Mouse (Mus musculus): ENCODE measurements at regions not wholly inside any gene's neighbourhood (a gene's known extent, or its start where the extent isn't known, plus 50 kb on each side); places are given as distances from the start of the nearest gene placed in this dataset.

- no peaks in the 10 kb centered on the region for H3K9me3 ChIP-seq (ENCODE audit: control insufficient read depth, insufficient read depth, low read depth, low read length)
- peaks cover 0 to 3% of the 10 kb centered on the region in 2 experiments; a peak in 1 of 4 replicates for H3K4me1 ChIP-seq (ENCODE audit: control insufficient read depth in 2 of 2, insufficient read depth in 2 of 2, low read length in 2 of 2, poor library complexity in 1 of 2)
- no peaks in the 10 kb centered on the region for H3K36me3 ChIP-seq (ENCODE audit: control insufficient read depth, insufficient read depth, low read length, poor library complexity, severe bottlenecking)
- no peak for DNase-seq (ENCODE audit: low read depth, low spot score)
- H3K9ac ChIP-seq (ENCODE audit: insufficient read depth, low read depth, low read length, poor library complexity, severe bottlenecking): no peak overlapping the region
- TF ChIP-seq ZC3H11A (IDR thresholded peaks at IDR 0.05; ENCODE audit: borderline replicate concordance, low read depth, low read length): no peak
- no peak for TF ChIP-seq HCFC1 (IDR thresholded peaks at IDR 0.05; ENCODE audit: borderline replicate concordance, insufficient read depth, low read length)
- TF ChIP-seq ZNF384 (IDR thresholded peaks at IDR 0.05; ENCODE audit: low read depth, low read length): no peak
- no peak for TF ChIP-seq CHD2 (IDR thresholded peaks at IDR 0.05; ENCODE audit: low read depth, low read length)
- no peak for TF ChIP-seq MAFK (IDR thresholded peaks at IDR 0.05; ENCODE audit: insufficient read depth, low read depth, low read length)
- in situ Hi-C loops (cut with MboI; ENCODE audit: low sequenced_read_pairs in 2 of 2, unreplicated experiment in 2 of 2): no loop called here
- H3K4me3 ChIP-seq (ENCODE audit: insufficient read depth in 1 of 2, low read depth in 1 of 2, low read length in 2 of 2, poor library complexity in 1 of 2, severe bottlenecking in 1 of 2): no peak overlapping the region
- no peak overlapping the region for H3K27ac ChIP-seq (ENCODE audit: insufficient read depth, low read depth, low read length, poor library complexity, severe bottlenecking)
Measured at GRCm38 (mm10) chr12:39919909-39920308, 117.9 kb downstream of the Arl4a start.

DNA sequence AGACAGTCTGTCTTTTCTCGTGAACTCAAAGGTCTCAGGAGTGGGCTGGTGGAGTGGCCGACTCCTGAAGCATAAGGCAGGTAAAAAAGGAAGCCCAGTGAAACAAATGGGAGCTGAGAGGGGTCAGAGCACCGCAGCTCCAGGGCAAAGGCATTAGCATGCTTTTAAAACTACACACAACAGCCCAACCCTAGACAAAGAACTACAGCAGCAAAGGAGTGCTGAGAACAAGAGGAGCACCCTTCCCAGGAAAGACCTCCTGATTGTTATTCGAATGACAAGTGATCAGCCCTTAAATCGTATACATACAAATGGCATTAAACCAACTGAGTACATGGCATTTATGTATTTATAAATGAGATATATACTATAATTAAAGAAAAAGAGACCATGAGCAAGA, 149.3 kb downstream of the Arl4a start:
- 0 out of 4 replicates have a peak overlapping the region, but pooled peaks of 1 of the 2 experiments have one; percentile 9 for H3K4me3 ChIP-seq (ENCODE audit: insufficient read depth in 1 of 2, low read depth in 1 of 2, low read length in 2 of 2, poor library complexity in 1 of 2, severe bottlenecking in 1 of 2)
- peak; percentile 58 for DNase-seq (ENCODE audit: low read depth, low spot score)
- peak overlapping the region; percentile 74; the same call in 1 of the 2 replicates for H3K27ac ChIP-seq (ENCODE audit: insufficient read depth, low read depth, low read length, poor library complexity, severe bottlenecking)
- TF ChIP-seq ZNF384 (IDR thresholded peaks at IDR 0.05; ENCODE audit: low read depth, low read length) (no peak), CHD2 (IDR thresholded peaks at IDR 0.05; ENCODE audit: low read depth, low read length) (0 out of 2 replicates have a peak, but pooled peaks have one; percentile 48), MAFK (IDR thresholded peaks at IDR 0.05; ENCODE audit: insufficient read depth, low read depth, low read length) (no peak), ZC3H11A (IDR thresholded peaks at IDR 0.05; ENCODE audit: borderline replicate concordance, low read depth, low read length) (no peak), HCFC1 (IDR thresholded peaks at IDR 0.05; ENCODE audit: borderline replicate concordance, insufficient read depth, low read length) (no peak)
- H3K4me1 ChIP-seq (ENCODE audit: control insufficient read depth in 2 of 2, insufficient read depth in 2 of 2, low read length in 2 of 2, poor library complexity in 1 of 2): peaks cover 8 to 11% of the 10 kb centered on the region in 2 experiments
- no peaks in the 10 kb centered on the region for H3K9me3 ChIP-seq (ENCODE audit: control insufficient read depth, insufficient read depth, low read depth, low read length)
- in situ Hi-C loops (cut with MboI; ENCODE audit: low sequenced_read_pairs in 2 of 2, unreplicated experiment in 2 of 2): no loop called here
- H3K36me3 ChIP-seq (ENCODE audit: control insufficient read depth, insufficient read depth, low read length, poor library complexity, severe bottlenecking): no peaks in the 10 kb centered on the region
- H3K9ac ChIP-seq (ENCODE audit: insufficient read depth, low read depth, low read length, poor library complexity, severe bottlenecking): no peak overlapping the region

DNA sequence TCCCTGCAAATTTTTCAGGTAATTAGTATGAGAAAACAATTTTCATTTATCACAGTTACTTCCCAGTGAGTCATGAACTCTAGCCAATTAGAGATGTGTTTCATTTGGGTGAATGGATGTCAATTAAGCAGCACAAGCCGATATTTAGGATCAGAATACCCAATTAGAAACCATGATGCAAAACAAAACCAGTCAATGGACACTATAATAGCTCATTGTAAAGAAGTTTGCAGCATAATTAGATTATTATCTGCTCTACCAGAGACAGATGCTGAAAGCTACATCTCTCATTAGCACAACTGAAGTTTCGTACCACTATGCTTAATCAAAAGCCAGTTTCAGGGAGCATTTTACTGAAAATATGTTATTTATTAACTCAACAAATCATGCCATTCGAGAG, 152.5 kb downstream of the Arl4a start:
- no peak for TF ChIP-seq MAFK (IDR thresholded peaks at IDR 0.05; ENCODE audit: insufficient read depth, low read depth, low read length)
- no peak for TF ChIP-seq CHD2 (IDR thresholded peaks at IDR 0.05; ENCODE audit: low read depth, low read length)
- TF ChIP-seq ZNF384 (IDR thresholded peaks at IDR 0.05; ENCODE audit: low read depth, low read length): no peak
- TF ChIP-seq ZC3H11A (IDR thresholded peaks at IDR 0.05; ENCODE audit: borderline replicate concordance, low read depth, low read length): no peak
- no peak for TF ChIP-seq HCFC1 (IDR thresholded peaks at IDR 0.05; ENCODE audit: borderline replicate concordance, insufficient read depth, low read length)
- in situ Hi-C loops (cut with MboI; ENCODE audit: low sequenced_read_pairs in 2 of 2, unreplicated experiment in 2 of 2): no loop called here
- no peak overlapping the region for H3K27ac ChIP-seq (ENCODE audit: insufficient read depth, low read depth, low read length, poor library complexity, severe bottlenecking)
- H3K36me3 ChIP-seq (ENCODE audit: control insufficient read depth, insufficient read depth, low read length, poor library complexity, severe bottlenecking): no peaks in the 10 kb centered on the region
- no peak overlapping the region for H3K9ac ChIP-seq (ENCODE audit: insufficient read depth, low read depth, low read length, poor library complexity, severe bottlenecking)
- no peak overlapping the region for H3K4me3 ChIP-seq (ENCODE audit: insufficient read depth in 1 of 2, low read depth in 1 of 2, low read length in 2 of 2, poor library complexity in 1 of 2, severe bottlenecking in 1 of 2)
- no peak for DNase-seq (ENCODE audit: low read depth, low spot score)
- H3K4me1 ChIP-seq (ENCODE audit: control insufficient read depth in 2 of 2, insufficient read depth in 2 of 2, low read length in 2 of 2, poor library complexity in 1 of 2): peaks cover 8 to 11% of the 10 kb centered on the region in 2 experiments
- no peaks in the 10 kb centered on the region for H3K9me3 ChIP-seq (ENCODE audit: control insufficient read depth, insufficient read depth, low read depth, low read length)

DNA sequence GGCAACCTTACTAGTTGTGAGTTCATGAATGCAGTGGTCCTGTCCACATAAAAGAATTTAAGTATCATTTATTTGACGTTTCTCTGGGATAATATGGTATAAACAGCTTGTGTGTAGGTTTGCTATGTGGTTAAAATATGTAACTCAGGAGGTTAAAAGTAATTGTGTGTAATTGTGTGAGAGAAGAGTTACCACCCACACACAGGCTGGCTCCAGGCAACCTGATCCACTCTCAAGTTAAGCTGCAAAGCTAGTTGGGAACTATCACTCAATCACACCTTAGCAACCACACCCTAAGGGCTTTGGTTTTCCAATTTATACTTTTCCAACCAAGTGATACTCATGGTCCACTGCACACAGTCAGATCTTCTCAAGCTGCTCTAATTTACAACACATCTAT, 157.5 kb downstream of the Arl4a start:
- no peaks in the 10 kb centered on the region for H3K36me3 ChIP-seq (ENCODE audit: control insufficient read depth, insufficient read depth, low read length, poor library complexity, severe bottlenecking)
- H3K4me3 ChIP-seq (ENCODE audit: insufficient read depth in 1 of 2, low read depth in 1 of 2, low read length in 2 of 2, poor library complexity in 1 of 2, severe bottlenecking in 1 of 2): no peak overlapping the region
- TF ChIP-seq HCFC1 (IDR thresholded peaks at IDR 0.05; ENCODE audit: borderline replicate concordance, insufficient read depth, low read length) (no peak), MAFK (IDR thresholded peaks at IDR 0.05; ENCODE audit: insufficient read depth, low read depth, low read length) (no peak), ZNF384 (IDR thresholded peaks at IDR 0.05; ENCODE audit: low read depth, low read length) (no peak), CHD2 (IDR thresholded peaks at IDR 0.05; ENCODE audit: low read depth, low read length) (no peak)
- no peak overlapping the region for H3K27ac ChIP-seq (ENCODE audit: insufficient read depth, low read depth, low read length, poor library complexity, severe bottlenecking)
- peaks cover 0 to 7% of the 10 kb centered on the region in 2 experiments; a peak in 2 of 4 replicates for H3K4me1 ChIP-seq (ENCODE audit: control insufficient read depth in 2 of 2, insufficient read depth in 2 of 2, low read length in 2 of 2, poor library complexity in 1 of 2)
- DNase-seq (ENCODE audit: low read depth, low spot score): no peak
- H3K9me3 ChIP-seq (ENCODE audit: control insufficient read depth, insufficient read depth, low read depth, low read length): no peaks in the 10 kb centered on the region
- in situ Hi-C loops (cut with MboI; ENCODE audit: low sequenced_read_pairs in 2 of 2, unreplicated experiment in 2 of 2): no loop called here
- H3K9ac ChIP-seq (ENCODE audit: insufficient read depth, low read depth, low read length, poor library complexity, severe bottlenecking): no peak overlapping the region

- no peak for DNase-seq (ENCODE audit: low read depth, low spot score)
- Histone ChIP-seq H3K9me3 (ENCODE audit: control insufficient read depth, insufficient read depth, low read depth, low read length) (no peaks in the 10 kb centered on the region), H3K36me3 (ENCODE audit: control insufficient read depth, insufficient read depth, low read length, poor library complexity, severe bottlenecking) (no peaks in the 10 kb centered on the region), H3K9ac (ENCODE audit: insufficient read depth, low read depth, low read length, poor library complexity, severe bottlenecking) (no peak overlapping the region), H3K4me1 (ENCODE audit: control insufficient read depth in 2 of 2, insufficient read depth in 2 of 2, low read length in 2 of 2, poor library complexity in 1 of 2) (no peaks in the 10 kb centered on the region), H3K27ac (ENCODE audit: insufficient read depth, low read depth, low read length, poor library complexity, severe bottlenecking) (no peak overlapping the region), H3K4me3 (ENCODE audit: insufficient read depth in 1 of 2, low read depth in 1 of 2, low read length in 2 of 2, poor library complexity in 1 of 2, severe bottlenecking in 1 of 2) (no peak overlapping the region)
- in situ Hi-C loops (cut with MboI; ENCODE audit: low sequenced_read_pairs in 2 of 2, unreplicated experiment in 2 of 2): no loop called here
- TF ChIP-seq CHD2 (IDR thresholded peaks at IDR 0.05; ENCODE audit: low read depth, low read length) (no peak), MAFK (IDR thresholded peaks at IDR 0.05; ENCODE audit: insufficient read depth, low read depth, low read length) (no peak), HCFC1 (IDR thresholded peaks at IDR 0.05; ENCODE audit: borderline replicate concordance, insufficient read depth, low read length) (no peak), ZNF384 (IDR thresholded peaks at IDR 0.05; ENCODE audit: low read depth, low read length) (no peak), ZC3H11A (IDR thresholded peaks at IDR 0.05; ENCODE audit: borderline replicate concordance, low read depth, low read length) (no peak)
Measured at GRCm38 (mm10) chr12:39873917-39874316, 163.9 kb downstream of the Arl4a start.
